Mouse (Mus musculus): Measurements from ENCODE around the gene Csdc2. TPM values are rescaled to one million over a fixed set of nuclear protein-coding genes. Genes with fewer than 3 reads are reported as not detected.

Csdc2 gene
- not detected in 2 replicates for polyA plus RNA-seq (2012)

- no peaks in the 10 kb centered on the region for H3K9me3 ChIP-seq (ENCODE audit: control insufficient read depth, low read length)
- H3K4me3 ChIP-seq (replicated peaks): peak within 1 kb of the TSS; percentile 3
- H3K36me3 ChIP-seq (ENCODE audit: control insufficient read depth): no peaks in the 10 kb centered on the region
- TF ChIP-seq GATA1 (IDR thresholded peaks at IDR 0.05; ENCODE audit: low read length): no peak
- TF ChIP-seq TAL1 (IDR thresholded peaks at IDR 0.05; ENCODE audit: low read length): no peak
- H3K4me1 ChIP-seq (ENCODE audit: control insufficient read depth): peaks cover 34% of the 10 kb centered on the region
- H3K27me3 ChIP-seq (ENCODE audit: control insufficient read depth): peaks cover 48% of the 10 kb centered on the region
Observed at GRCm38 (mm10) chr15:81936679-81937078, at the start of gene Csdc2. TSS of gene Csdc2 (plus strand) at chr15:81936759.

- no peak overlapping the region for H3K4me3 ChIP-seq (replicated peaks)
- no peaks in the 10 kb centered on the region for H3K27me3 ChIP-seq (ENCODE audit: control insufficient read depth)
- TF ChIP-seq GATA1 (IDR thresholded peaks at IDR 0.05; ENCODE audit: low read length) (no peak), TAL1 (IDR thresholded peaks at IDR 0.05; ENCODE audit: low read length) (no peak)
- peaks cover 58% of the 10 kb centered on the region for H3K4me1 ChIP-seq (ENCODE audit: control insufficient read depth)
- no peaks in the 10 kb centered on the region for H3K9me3 ChIP-seq (ENCODE audit: control insufficient read depth, low read length)
- H3K36me3 ChIP-seq (ENCODE audit: control insufficient read depth): peaks cover 82% of the 10 kb centered on the region
Observed at GRCm38 (mm10) chr15:81886795-81887550, 49.6 kb upstream of the Csdc2 start.

GRCm38 (mm10) chr15:81889175-81889574, 47.4 kb upstream of the Csdc2 start:
- H3K4me3 ChIP-seq (replicated peaks): no peak overlapping the region
- no peak for TF ChIP-seq TAL1 (IDR thresholded peaks at IDR 0.05; ENCODE audit: low read length)
- no peak for TF ChIP-seq GATA1 (IDR thresholded peaks at IDR 0.05; ENCODE audit: low read length)
- no peaks in the 10 kb centered on the region for H3K9me3 ChIP-seq (ENCODE audit: control insufficient read depth, low read length)
- H3K27me3 ChIP-seq (ENCODE audit: control insufficient read depth): no peaks in the 10 kb centered on the region
- H3K4me1 ChIP-seq (ENCODE audit: control insufficient read depth): peaks cover 60% of the 10 kb centered on the region
- H3K36me3 ChIP-seq (ENCODE audit: control insufficient read depth): peaks cover 85% of the 10 kb centered on the region

- Histone ChIP-seq H3K36me3 (ENCODE audit: control insufficient read depth) (peaks cover 92% of the 10 kb centered on the region), H3K9me3 (ENCODE audit: control insufficient read depth, low read length) (no peaks in the 10 kb centered on the region), H3K4me3 (replicated peaks) (peak overlapping the region; percentile 5), H3K4me1 (ENCODE audit: control insufficient read depth) (peaks cover 62% of the 10 kb centered on the region), H3K27me3 (ENCODE audit: control insufficient read depth) (no peaks in the 10 kb centered on the region)
- TF ChIP-seq TAL1 (IDR thresholded peaks at IDR 0.05; ENCODE audit: low read length) (no peak), GATA1 (IDR thresholded peaks at IDR 0.05; ENCODE audit: low read length) (no peak)
Observed at GRCm38 (mm10) chr15:81891140-81891802, 45.3 kb upstream of the Csdc2 start.

- H3K27me3 ChIP-seq (ENCODE audit: control insufficient read depth): no peaks in the 10 kb centered on the region
- peaks cover 93% of the 10 kb centered on the region for H3K36me3 ChIP-seq (ENCODE audit: control insufficient read depth)
- peak overlapping the region; percentile 35 for H3K4me3 ChIP-seq (replicated peaks)
- no peaks in the 10 kb centered on the region for H3K9me3 ChIP-seq (ENCODE audit: control insufficient read depth, low read length)
- peaks cover 60% of the 10 kb centered on the region for H3K4me1 ChIP-seq (ENCODE audit: control insufficient read depth)
- TF ChIP-seq GATA1 (IDR thresholded peaks at IDR 0.05; ENCODE audit: low read length) (no peak), TAL1 (IDR thresholded peaks at IDR 0.05; ENCODE audit: low read length) (no peak)
Observed at GRCm38 (mm10) chr15:81891822-81892580, 44.6 kb upstream of the Csdc2 start.

GRCm38 (mm10) chr15:81894002-81894401, 42.6 kb upstream of the Csdc2 start:
- Histone ChIP-seq H3K4me1 (ENCODE audit: control insufficient read depth) (peaks cover 52% of the 10 kb centered on the region), H3K27me3 (ENCODE audit: control insufficient read depth) (no peaks in the 10 kb centered on the region), H3K9me3 (ENCODE audit: control insufficient read depth, low read length) (no peaks in the 10 kb centered on the region), H3K4me3 (replicated peaks) (no peak overlapping the region), H3K36me3 (ENCODE audit: control insufficient read depth) (peaks cover 94% of the 10 kb centered on the region)
- TF ChIP-seq TAL1 (IDR thresholded peaks at IDR 0.05; ENCODE audit: low read length) (no peak), GATA1 (IDR thresholded peaks at IDR 0.05; ENCODE audit: low read length) (no peak)

- Histone ChIP-seq H3K4me1 (ENCODE audit: control insufficient read depth) (peaks cover 29% of the 10 kb centered on the region), H3K27me3 (ENCODE audit: control insufficient read depth) (no peaks in the 10 kb centered on the region), H3K9me3 (ENCODE audit: control insufficient read depth, low read length) (no peaks in the 10 kb centered on the region), H3K4me3 (replicated peaks) (no peak overlapping the region), H3K36me3 (ENCODE audit: control insufficient read depth) (peaks cover 92% of the 10 kb centered on the region)
- no peak for TF ChIP-seq GATA1 (IDR thresholded peaks at IDR 0.05; ENCODE audit: low read length)
- TF ChIP-seq TAL1 (IDR thresholded peaks at IDR 0.05; ENCODE audit: low read length): no peak
Observed at GRCm38 (mm10) chr15:81896407-81896806, 40.2 kb upstream of the Csdc2 start.

GRCm38 (mm10) chr15:81897607-81898285, 38.8 kb upstream of the Csdc2 start:
- Histone ChIP-seq H3K36me3 (ENCODE audit: control insufficient read depth) (peaks cover 94% of the 10 kb centered on the region), H3K9me3 (ENCODE audit: control insufficient read depth, low read length) (no peaks in the 10 kb centered on the region), H3K27me3 (ENCODE audit: control insufficient read depth) (no peaks in the 10 kb centered on the region), H3K4me3 (replicated peaks) (no peak overlapping the region), H3K4me1 (ENCODE audit: control insufficient read depth) (peaks cover 16% of the 10 kb centered on the region)
- no peak for TF ChIP-seq GATA1 (IDR thresholded peaks at IDR 0.05; ENCODE audit: low read length)
- TF ChIP-seq TAL1 (IDR thresholded peaks at IDR 0.05; ENCODE audit: low read length): no peak
